Comparison of ENCODE assay signal across 8 mouse cellular contexts in the genomic region with DNA sequence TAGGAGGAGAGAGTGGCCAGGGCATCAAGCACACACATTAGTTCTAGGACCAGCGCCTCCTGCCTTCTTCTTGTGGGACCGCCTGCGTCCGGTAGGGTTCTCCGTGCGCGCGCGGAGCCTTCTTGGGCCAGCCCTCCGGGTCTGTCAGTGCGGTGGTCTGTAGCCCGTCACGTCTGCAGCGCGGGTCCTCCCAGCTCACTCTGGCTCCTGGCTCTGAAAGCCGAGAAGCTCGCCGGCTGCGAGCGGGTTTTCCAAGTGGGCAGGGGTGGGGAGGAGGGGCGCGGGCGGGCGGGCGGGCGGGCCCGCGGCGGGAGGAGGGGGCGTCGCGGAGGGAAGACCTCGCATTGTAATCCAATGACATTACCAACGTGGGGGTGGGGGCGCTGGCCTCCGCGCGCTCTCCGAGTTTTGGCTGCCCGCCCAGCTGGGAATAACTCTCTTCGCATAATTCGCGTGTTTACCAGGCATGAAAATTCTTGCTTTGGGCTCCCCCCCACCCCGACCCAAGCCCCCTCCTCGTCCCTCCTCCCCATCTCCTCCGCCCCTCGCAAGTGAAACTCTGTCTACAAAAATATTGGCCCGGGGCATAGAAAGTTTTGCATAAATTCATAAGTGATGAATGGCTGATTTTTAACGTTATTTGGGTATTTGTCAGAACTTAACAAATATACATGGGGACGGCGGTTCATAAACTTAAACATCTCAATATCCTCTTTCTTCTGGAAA. TPM values are rescaled to one million over a fixed set of nuclear protein-coding genes. Genes with fewer than 3 reads are reported as not detected.
A peak's percentile ranks its signal among the peaks of the same experiment; 100 is the strongest.
DNase-seq lines count a peak whose midpoint lies in the region; ATAC-seq and TF ChIP-seq lines count a peak whose summit lies in the region.

No protein-coding gene starts in this region.

- peak overlapping the region; percentile 12; the same call in 1 of the 2 replicates for H3K4me3 ChIP-seq in kidney, adult 2 months (ENCODE audit: insufficient read depth, low read depth, low read length)
- H3K4me3 ChIP-seq in limb, embryonic 14.5 days (replicated peaks; ENCODE audit: low read length): peak overlapping the region; percentile 65
- peak overlapping the region; percentile 33 for H3K4me3 ChIP-seq in neural tube, embryonic 12.5 days

- WGBS in kidney, adult 2 months: 1% methylated on average over 50 of the region's 51 CpGs
- WGBS in limb, embryonic 14.5 days: 2% methylated on average over 37 of the region's 51 CpGs
- WGBS in neural tube, embryonic 12.5 days: under 1% methylated on average over 49 of the region's 51 CpGs

- 0 out of 2 replicates have a peak, but pooled peaks cover 2% of the 10 kb centered on the region for H3K4me1 ChIP-seq in kidney, adult 2 months (ENCODE audit: control insufficient read depth, insufficient read depth, low read length)
- peaks cover 19% of the 10 kb centered on the region for H3K4me1 ChIP-seq in limb, embryonic 14.5 days (ENCODE audit: control insufficient read depth, insufficient read depth, low read length)
- H3K4me1 ChIP-seq in neural tube, embryonic 12.5 days: peaks cover 28% of the 10 kb centered on the region

- H3K4me2 ChIP-seq in limb, embryonic 14.5 days (replicated peaks; ENCODE audit: low read depth, low read length, severe bottlenecking): peak overlapping the region; percentile 73
- H3K4me2 ChIP-seq in neural tube, embryonic 12.5 days (replicated peaks): peak overlapping the region; percentile 73

- 0 out of 2 replicates have a peak, but pooled peaks have one; percentile 8 for TF ChIP-seq CTCF in kidney, adult 2 months (conservative IDR thresholded peaks at IDR 0.05; ENCODE audit: insufficient read depth, insufficient read length, low read depth, low read length)

- peak; percentile 25 for DNase-seq in kidney, adult 2 months
- DNase-seq in kidney, adult 11 months: no peak
- DNase-seq in ES-CJ7 (ENCODE audit: low read depth, low spot score): peak; percentile 74
- peak; percentile 67 for DNase-seq in embryo, embryonic 11.5 days (ENCODE audit: low read depth, low spot score)
- peak; percentile 73 for DNase-seq in limb, embryonic 14.5 days (ENCODE audit: low spot score)
- DNase-seq in adipocyte (ENCODE audit: low spot score): no peak

- H3K36me3 ChIP-seq in kidney, adult 2 months (ENCODE audit: control insufficient read depth, insufficient read depth, low read length): no peaks in the 10 kb centered on the region
- H3K36me3 ChIP-seq in limb, embryonic 14.5 days (ENCODE audit: control insufficient read depth, insufficient read depth, low read length): no peaks in the 10 kb centered on the region
- H3K36me3 ChIP-seq in neural tube, embryonic 12.5 days: no peaks in the 10 kb centered on the region

- peak; percentile 40 to 43; a peak in 2 of 4 replicates for ATAC-seq in hematopoietic stem cell, adult 5-6 weeks (replicated peaks in 1 of 2; ENCODE audit: insufficient read depth in 1 of 2, low FRiP score in 2 of 2, low TSS enrichment in 1 of 2, low read depth in 1 of 2, poor library complexity in 2 of 2, severe bottlenecking in 2 of 2)
- peak; percentile 67 for ATAC-seq in limb, embryonic 14.5 days (ENCODE audit: low FRiP score, low read depth)
- peak; percentile 49 for ATAC-seq in neural tube, embryonic 12.5 days (ENCODE audit: low FRiP score, low read depth)

- no peak for TF ChIP-seq POLR2A in kidney, adult 2 months (IDR thresholded peaks at IDR 0.05; ENCODE audit: low read depth, low read length)
- TF ChIP-seq POLR2A in limb, embryonic 14.5 days (IDR thresholded peaks at IDR 0.05; ENCODE audit: borderline replicate concordance, extremely low read depth, insufficient read depth, insufficient read length): no peak

- H3K27ac ChIP-seq in kidney, adult 2 months (ENCODE audit: insufficient read depth, low read depth, low read length): no peak overlapping the region
- peak overlapping the region; percentile 67 for H3K27ac ChIP-seq in limb, embryonic 14.5 days (replicated peaks; ENCODE audit: low read depth, low read length)
- H3K27ac ChIP-seq in neural tube, embryonic 12.5 days: no peak overlapping the region

- peak overlapping the region; percentile 43 for H3K9ac ChIP-seq in limb, embryonic 14.5 days (ENCODE audit: low read depth, low read length, severe bottlenecking)
- peak overlapping the region; percentile 40; the same call in 1 of the 2 replicates for H3K9ac ChIP-seq in neural tube, embryonic 12.5 days

- no peaks in the 10 kb centered on the region for H3K9me3 ChIP-seq in limb, embryonic 14.5 days (ENCODE audit: control insufficient read depth, low read length)
- no peaks in the 10 kb centered on the region for H3K9me3 ChIP-seq in neural tube, embryonic 12.5 days

- H3K27me3 ChIP-seq in kidney, adult 2 months (replicated peaks; ENCODE audit: control insufficient read depth, insufficient read depth, low read length): peaks cover 4% of the 10 kb centered on the region
- H3K27me3 ChIP-seq in limb, embryonic 14.5 days (ENCODE audit: control insufficient read depth, insufficient read depth, low read length): peaks cover 17% of the 10 kb centered on the region
- H3K27me3 ChIP-seq in neural tube, embryonic 12.5 days (replicated peaks): peaks cover 13% of the 10 kb centered on the region

RNA-seq across cellular contexts. Expression of a gene that starts 3.7 kb away (rescaled TPM):
- 0.66 and 1.1 TPM in 2 replicates for polyA plus RNA-seq in kidney, adult 2 months (2012; rRNA removed)
- 0.44 TPM in 1 of 2 replicates, not detected in the other for total RNA-seq in hematopoietic stem cell, adult 5-6 weeks (2017)
- 19.5 and 27.1 TPM in 2 replicates for polyA plus RNA-seq in limb, embryonic 14.5 days (2012; rRNA removed)
- 8.1 and 9.5 TPM in 2 replicates for polyA plus RNA-seq in limb, embryonic 14.5 days (2014; fragmentation: Nextera tagmentation; extraction: Ambion mirVana)
- polyA plus RNA-seq in neural tube, embryonic 12.5 days (2016; fragmentation: Nextera tagmentation; extraction: Ambion mirVana): 3.7 and 4.4 TPM in 2 replicates

Comparison
In these comparisons a context has a peak if more than half of its experiments do, and no peak if none do; other contexts are left out.
1. DNase-seq: peak in kidney, adult 2 months (single experiment), ES-CJ7 (single experiment), embryo, embryonic 11.5 days (single experiment) and limb, embryonic 14.5 days (single experiment); none in kidney, adult 11 months (single experiment) and adipocyte (single experiment).
2. H3K4me3 ChIP-seq: peak in every context shown above with its lines; median percentile 65 in limb, embryonic 14.5 days; 33 in neural tube, embryonic 12.5 days; 12 in kidney, adult 2 months.
3. Peak in every context shown above with its lines, with median percentiles within 50 percentile points of each other: ATAC-seq.